Mouse (Mus musculus): ENCODE measurements around the gene Col13a1. TPM values are rescaled to one million over a fixed set of nuclear protein-coding genes. Genes with fewer than 3 reads are reported as not detected.

Gene Col13a1
- total RNA-seq, 2 experiments from 2014 or later = 0.91 to 1.5 TPM

DNA sequence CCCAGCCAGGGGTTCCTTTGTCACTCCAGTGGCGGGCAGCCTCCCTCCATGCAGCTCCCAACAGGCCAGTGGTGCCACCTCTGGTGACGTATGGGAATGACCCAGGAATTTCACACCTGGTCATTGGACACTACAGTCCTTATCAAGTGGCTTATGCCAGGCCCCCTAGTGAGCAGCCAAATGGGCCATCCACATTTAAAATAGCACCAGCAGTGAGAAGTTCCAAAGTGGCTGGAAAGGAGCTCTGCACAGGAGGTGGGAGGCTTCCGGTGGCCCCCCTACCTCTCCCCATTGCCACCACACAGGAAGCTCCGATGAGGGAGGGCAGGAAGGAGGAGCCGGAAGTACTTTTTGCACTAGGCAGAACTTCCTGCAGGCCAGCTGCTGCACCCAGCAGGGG, 72.7 kb downstream of the Col13a1 start:
- no peak for DNase-seq (ENCODE audit: low spot score in 2 of 2)

DNA sequence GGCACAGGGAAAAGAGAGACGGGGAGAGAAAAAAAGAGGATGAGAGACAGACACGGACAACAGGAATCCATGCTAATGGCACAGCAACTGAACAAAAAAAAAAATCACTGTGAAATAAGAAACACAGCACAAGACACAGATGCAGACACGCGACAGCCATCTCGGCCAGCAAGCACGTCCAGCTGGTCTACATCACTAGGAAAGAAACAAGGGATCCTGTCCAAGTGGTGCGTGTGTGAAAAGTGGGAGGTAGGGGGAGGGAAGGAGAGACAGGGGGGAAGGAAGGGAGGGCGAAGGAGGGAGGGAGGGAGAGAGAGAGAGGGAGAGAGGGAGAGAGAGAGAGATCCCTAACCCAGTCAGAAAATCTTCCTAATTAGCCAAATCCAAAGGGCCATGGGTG, 73.6 kb downstream of the Col13a1 start:
- DNase-seq (ENCODE audit: low spot score in 2 of 2) = peak in 1 of 2 experiments; percentile 15

- DNase-seq (ENCODE audit: low spot score in 2 of 2) = no peak
Measured at GRCm38 (mm10) chr10:61898116-61898515, 80.8 kb downstream of the Col13a1 start.

GRCm38 (mm10) chr10:61894564-61894963, 84.3 kb downstream of the Col13a1 start:
- DNase-seq (ENCODE audit: low spot score in 2 of 2) = no peak

DNA sequence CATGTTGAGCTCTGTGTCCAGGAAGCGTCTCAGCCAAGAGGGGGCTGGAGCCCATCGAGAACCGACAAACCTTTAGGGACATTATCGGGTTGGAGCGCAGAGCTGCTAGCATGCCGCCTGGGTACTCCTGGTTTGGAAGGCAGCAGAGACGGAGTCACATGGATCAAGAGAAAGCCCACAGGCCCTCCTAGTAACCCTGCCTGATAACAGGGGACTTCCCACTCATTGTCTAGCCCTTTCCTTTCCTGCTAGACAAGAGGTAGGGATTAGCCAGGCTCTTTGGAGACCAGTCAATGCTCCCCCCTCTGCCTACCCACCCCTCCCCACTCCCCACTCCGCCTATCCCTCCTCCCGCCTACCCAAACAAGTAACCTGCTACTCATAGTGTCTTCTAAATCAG, 87.8 kb downstream of the Col13a1 start:
- DNase-seq (ENCODE audit: low spot score in 2 of 2) = no peak

GRCm38 (mm10) chr10:61890294-61890693, 88.6 kb downstream of the Col13a1 start:
- DNase-seq (ENCODE audit: low spot score in 2 of 2) = no peak

DNA sequence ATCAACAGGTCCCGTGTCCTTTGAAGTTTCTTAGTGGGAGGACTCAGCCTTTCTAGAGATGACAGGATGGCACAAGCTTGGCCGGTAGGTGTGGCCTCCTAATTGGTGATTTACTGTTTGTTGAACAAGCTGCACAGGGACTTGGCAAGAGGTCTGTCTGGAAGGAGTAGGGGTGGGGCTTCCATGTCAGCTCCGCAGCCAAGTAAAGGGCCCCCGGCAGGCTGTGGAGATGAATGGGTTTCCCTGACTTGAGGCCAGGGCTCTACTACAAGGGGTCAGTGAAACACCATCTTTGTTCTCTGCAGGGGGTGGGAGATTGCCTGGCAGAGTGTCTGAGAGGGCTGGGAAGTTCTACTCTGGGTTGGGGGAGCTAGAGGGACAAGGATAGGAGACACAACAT, 99.5 kb downstream of the Col13a1 start:
- DNase-seq (ENCODE audit: low spot score in 2 of 2) = no peak

GRCm38 (mm10) chr10:61877787-61878186, 101.1 kb downstream of the Col13a1 start:
- DNase-seq (ENCODE audit: low spot score in 2 of 2) = peak; percentile 20 to 42

DNA sequence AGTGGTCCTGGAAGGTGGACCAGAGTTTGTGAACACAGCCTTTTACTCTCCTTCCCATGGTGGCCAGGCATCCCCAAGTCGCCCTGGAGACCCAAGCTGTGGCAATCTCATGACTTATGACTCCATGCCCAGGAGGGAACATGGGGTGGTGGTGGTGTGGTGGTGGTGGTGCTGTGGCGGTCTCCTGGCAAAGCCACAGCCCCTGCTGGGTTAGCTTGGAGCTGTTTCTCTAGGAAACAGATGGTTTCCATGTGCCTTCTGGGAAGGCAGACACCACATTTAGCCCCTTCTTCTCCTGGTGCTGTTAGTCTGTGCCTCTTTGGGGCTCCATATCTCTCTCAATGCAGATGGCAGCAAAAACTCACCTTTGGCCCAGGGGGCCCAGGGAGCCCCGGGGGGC, 109.1 kb downstream of the Col13a1 start:
- DNase-seq (ENCODE audit: low spot score in 2 of 2) = peak in 1 of 2 experiments; percentile 11

GRCm38 (mm10) chr10:61866045-61866580, 112.8 kb downstream of the Col13a1 start:
- DNase-seq (ENCODE audit: low spot score in 2 of 2) = no peak

- no peak for DNase-seq (ENCODE audit: low spot score in 2 of 2)
Measured at GRCm38 (mm10) chr10:61859451-61859850, 119.5 kb downstream of the Col13a1 start.

- no peak for DNase-seq (ENCODE audit: low spot score in 2 of 2)
Measured at GRCm38 (mm10) chr10:61855139-61855675, 123.7 kb downstream of the Col13a1 start.

DNA sequence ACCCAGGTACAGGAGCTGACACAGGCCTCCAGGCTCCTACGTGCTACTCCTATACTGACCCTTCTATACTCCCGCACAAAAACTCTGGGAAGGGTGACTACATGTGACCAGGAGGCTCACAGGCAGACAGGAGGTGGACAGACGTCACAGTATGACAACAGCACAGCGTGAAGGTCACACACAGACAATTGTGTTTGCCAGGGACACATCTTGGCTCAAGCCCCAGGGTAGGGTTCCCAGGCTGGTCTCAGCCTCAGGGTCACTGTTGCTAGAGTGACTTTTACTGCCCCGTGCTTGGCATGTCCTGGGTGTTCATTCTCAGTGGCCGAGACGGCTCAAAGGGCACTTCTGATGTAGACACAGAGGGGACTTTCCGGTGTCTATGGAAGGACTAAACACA, 126.1 kb downstream of the Col13a1 start:
- DNase-seq (ENCODE audit: low spot score in 2 of 2) = no peak

DNA sequence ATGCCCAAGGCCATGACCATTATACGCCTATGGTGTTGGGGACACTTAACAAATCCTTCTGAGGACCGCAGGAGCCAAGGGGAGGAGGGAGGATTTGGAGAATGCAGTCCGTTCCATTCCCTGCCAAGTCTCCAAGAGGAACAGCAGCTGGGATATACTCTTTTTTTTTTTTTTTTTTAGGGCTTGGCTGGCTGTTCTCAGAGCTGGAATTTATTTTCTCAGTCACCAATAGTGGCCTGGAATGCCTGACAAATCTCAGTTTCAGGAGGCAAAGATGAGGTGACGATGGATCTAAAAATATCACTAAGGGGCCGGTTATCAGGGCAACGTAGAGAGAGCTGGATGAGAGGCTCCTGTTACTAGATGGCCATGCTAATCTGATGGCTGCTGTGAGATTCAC, 130.4 kb downstream of the Col13a1 start:
- DNase-seq (ENCODE audit: low spot score in 2 of 2) = peak in 1 of 2 experiments; percentile 7

GRCm38 (mm10) chr10:61845476-61845875, 133.4 kb downstream of the Col13a1 start:
- no peak for DNase-seq (ENCODE audit: low spot score in 2 of 2)

GRCm38 (mm10) chr10:61844475-61844874, 134.4 kb downstream of the Col13a1 start:
- no peak for DNase-seq (ENCODE audit: low spot score in 2 of 2)

DNA sequence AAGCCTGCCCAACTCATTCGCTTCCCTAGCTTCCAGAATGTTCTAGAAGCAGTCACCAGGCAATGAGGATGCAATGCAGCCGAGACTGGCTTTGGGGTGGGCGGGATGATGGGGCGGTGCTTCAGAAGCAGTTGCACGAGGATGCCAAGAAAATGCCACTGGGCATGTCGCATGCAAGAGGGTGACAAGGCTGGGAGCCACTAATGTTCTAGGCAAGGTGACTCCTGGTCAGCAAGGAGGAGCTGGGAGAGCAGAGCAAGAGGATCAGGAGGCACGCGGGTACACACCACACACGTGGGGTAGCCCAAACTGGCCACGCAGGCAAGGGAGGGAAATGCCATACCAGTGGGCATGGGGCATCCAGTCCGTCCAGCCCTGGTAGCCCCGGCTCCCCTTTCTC, 136.6 kb downstream of the Col13a1 start:
- DNase-seq (ENCODE audit: low spot score in 2 of 2) = no peak

DNA sequence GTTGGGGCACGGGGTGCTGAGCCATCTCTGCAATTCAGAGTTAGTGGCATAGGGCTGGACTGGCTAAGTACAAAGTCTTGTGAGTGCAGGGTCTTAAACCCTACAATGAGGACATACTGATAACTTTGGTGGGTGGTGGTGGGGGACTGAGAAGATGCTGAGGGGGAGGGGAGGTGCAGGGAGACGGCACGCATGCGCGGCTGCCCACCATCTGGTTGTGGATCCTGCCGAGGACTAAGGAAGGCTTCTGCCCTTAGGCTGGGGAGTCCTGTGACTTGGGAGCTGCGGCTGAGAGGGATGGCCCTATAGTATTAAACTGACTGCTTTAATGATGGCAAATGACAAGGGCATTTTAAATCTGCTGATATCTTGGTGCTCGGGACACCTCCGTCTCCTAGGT, 139.6 kb downstream of the Col13a1 start:
- DNase-seq (ENCODE audit: low spot score in 2 of 2) = no peak

DNA sequence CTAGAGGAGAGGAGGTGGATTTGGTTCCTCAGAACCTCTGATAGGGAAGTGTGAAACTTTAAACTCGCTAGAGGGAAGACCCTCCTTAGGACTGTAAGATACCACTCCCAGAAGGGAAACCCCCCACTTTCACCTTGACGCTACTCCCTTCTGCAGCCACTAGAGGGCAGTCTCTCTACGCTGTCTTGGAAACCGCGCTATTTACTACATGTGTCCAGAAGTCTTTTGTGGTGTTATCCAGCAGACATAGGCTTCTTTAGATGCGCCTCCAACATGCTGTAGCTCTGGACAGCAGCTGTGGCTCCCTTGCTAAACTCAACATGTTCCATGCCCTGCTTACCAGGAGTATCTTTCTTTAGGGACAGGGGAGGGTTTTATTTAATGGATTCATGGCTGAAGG, 140.1 kb downstream of the Col13a1 start:
- DNase-seq (ENCODE audit: low spot score in 2 of 2) = peak; percentile 19 to 52

GRCm38 (mm10) chr10:61837286-61837685, 141.6 kb downstream of the Col13a1 start:
- DNase-seq (ENCODE audit: low spot score in 2 of 2) = no peak

DNA sequence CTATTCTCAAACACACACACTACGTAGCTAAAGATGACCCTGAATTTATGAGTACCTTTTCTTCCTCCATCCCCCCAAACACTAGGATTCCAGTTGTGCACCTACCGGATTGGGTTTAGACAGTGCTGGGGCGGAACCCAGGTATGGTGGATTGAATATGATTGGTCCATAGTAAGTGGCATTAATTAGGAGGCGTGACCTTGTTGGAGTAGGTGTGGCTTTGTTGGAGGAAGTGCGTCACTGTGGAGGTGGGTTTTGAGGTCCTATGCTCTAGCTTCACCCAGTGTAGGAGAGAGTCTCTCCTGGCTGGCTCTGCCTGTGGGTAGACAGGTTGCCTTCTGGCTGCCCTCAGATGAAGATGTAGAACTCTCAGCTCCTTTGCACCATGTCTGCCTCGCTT, 144.6 kb downstream of the Col13a1 start:
- DNase-seq (ENCODE audit: low spot score in 2 of 2) = no peak

GRCm38 (mm10) chr10:61832713-61833112, 146.2 kb downstream of the Col13a1 start:
- no peak for DNase-seq (ENCODE audit: low spot score in 2 of 2)

DNA sequence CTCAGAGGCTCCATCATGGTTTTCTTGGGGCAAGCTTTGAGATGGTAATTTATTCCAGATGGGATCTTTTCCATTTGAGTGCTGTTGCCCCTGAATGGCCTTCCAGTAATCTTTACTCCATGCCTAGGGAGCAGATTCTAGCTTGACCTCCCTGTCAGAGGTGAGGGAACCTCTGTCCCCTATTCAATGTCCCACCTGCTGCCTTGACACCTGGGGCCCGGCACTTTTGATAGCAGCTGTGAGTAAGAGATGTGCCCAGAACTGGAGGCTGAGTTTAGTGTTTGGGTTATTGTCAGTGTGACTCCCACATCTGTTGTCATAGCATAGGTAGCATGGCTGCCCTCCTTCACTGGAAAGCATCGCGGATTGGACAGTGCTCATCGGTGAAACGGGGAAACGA, 147.2 kb downstream of the Col13a1 start:
- no peak for DNase-seq (ENCODE audit: low spot score in 2 of 2)

DNA sequence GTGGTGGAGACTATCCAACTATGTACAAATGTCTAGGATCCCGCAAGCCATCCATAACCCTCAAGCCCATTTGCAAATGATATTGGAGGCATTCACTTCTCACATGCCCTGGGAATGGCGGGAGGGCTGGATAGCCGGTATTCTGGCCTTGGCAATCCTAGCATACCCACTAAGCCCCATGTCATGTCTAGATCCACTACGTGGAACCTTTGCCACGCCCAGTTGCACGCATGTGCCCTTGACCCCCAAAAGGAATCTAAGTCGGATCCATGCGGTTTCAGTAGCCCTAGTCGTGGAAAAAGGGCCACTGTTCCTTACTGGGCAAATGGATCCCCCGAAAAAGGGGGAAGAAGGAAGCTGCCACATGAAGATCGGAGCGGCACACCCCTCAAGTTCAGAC, 147.7 kb downstream of the Col13a1 start:
- DNase-seq (ENCODE audit: low spot score in 2 of 2) = no peak
